Mouse (Mus musculus) olfactory bulb, adult 2 months (tissue): ENCODE data around the gene Psma3.

Experiments used
- CTCF ChIP-seq: fragments of 200-500 bp; IDR thresholded peaks from 2 replicates; pipeline ENCODE4 v1.5.1; 2012; ENCODE audit warnings: low read depth, mild to moderate bottlenecking, low read length, moderate library complexity; ENCODE audit not compliant: insufficient read depth
- POLR2A ChIP-seq: fragments of 200-500 bp; IDR thresholded peaks from 2 replicates; pipeline ENCODE4 v1.6.1; 2012; ENCODE audit warnings: mild to moderate bottlenecking, low read depth, low read length, moderate library complexity; ENCODE audit not compliant: insufficient read depth

GRCm38 (mm10) chr12:71024411-71024810 lies 50.0 kb downstream of the Psma3 start:
- TF ChIP-seq CTCF (no peak), POLR2A (no peak)
